Mouse (Mus musculus) cerebellum, adult 9-10 months (tissue): ENCODE measurements at regions not wholly inside any gene's neighbourhood (a gene's known extent, or its start where the extent isn't known, plus 50 kb on each side); places are given as distances from the start of the nearest gene placed in this dataset.

Experiments used
- DNase-seq: peaks from one replicate; pipeline ENCODE4 v3.0.0; 2022

DNA sequence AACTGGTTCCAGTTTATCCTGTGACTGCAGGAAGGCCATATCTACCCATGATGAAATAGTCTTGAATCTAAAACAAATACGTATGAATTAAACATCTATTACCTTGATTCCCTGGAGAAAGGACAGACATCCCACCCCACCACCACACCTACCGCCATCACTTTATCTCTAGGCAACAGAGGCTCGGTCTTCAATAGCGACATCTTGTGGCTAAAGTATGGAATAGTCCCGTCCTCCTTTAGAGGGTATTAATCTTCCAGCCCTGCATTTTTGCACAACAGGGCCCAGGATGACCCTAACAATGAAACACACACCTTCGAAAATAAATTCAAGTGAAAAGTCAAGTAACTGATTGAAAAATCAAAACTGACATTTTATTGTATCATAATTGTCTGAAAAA is 279.7 kb downstream of the Lmo4 start:
- no peak for DNase-seq

DNA sequence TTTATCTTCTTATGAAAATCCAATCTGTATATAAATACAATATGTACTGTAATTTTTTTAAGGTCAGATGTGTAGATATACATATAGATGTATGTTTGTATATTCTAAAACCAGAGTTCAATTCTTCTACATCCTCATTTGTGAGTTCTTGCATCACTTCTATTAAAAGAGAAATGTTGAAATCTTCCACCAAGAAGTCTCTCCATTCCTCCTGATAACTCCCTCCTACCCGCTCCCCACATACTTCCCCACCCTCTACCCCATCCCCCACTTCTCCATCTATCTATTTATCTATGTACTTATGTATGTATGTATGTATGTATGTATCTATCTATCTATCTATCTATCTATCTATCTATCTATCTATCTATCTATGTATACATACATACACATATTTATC is 285.3 kb downstream of the Lmo4 start:
- no peak for DNase-seq

DNA sequence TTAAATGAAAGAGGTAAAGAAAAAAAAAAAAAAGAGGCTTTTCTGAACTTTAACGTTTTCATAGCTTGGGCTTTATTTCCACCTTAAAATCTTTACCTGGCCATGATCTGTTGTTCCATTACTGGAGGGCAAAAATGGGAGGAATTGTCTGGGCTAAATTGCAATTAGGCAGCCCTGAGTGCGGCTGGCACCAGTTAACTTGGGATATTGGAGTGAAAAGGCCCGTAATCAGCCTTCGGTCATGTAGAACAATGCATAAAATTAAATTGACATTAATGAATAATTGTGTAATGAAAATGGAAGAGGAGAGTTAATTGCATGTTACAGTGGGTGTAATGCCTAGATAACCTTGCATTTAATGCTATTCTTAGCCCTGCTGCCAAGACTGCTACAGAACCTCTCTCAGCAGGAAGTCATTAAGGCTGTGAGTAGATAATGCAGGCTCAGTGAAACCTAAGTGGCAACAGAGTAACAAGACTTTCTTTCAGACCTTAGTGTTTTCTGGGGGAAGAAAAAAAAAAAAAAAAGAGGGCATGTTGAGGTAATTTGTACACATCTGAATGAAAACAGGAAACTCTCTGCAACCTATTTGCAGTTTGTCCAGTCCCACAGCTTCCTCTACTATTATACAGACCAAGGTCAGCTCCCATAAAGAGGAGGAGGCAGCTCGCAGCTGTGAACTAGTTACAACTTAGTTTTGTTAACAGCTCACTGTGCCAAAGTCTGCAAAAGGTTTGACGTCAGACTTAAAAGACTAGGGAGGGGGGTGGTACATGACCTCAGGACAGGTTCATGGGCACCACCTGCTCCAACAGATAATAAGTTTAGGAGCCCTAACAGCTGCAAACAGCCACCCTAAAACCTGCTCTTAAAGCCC is 290.4 kb downstream of the Lmo4 start:
- DNase-seq: no peak

DNA sequence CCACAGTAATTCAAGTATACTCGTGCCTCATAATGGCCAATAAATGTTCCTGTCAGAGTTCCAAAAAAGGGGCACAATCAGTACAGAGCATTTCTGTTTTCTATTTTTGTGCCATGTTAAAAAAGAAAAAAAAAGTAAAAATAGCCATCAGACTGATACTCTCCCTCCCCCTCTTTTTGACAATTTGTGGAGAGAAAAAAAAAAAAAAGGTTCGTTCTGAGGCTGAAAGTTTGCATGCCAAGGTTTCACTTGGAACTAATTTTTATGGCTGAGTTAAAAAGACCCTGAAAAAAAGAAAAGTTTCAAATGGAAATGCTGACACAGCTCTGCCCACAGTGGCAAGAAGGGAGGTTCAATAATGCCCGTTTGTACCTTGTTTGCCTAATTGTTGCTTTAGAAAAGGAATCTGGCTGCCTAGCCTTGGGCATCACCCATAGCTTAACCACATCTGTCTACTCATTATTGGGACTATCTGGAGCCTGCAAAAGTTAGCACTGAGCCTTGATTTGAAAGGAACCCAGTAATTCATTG is 291.9 kb downstream of the Lmo4 start:
- no peak for DNase-seq

DNA sequence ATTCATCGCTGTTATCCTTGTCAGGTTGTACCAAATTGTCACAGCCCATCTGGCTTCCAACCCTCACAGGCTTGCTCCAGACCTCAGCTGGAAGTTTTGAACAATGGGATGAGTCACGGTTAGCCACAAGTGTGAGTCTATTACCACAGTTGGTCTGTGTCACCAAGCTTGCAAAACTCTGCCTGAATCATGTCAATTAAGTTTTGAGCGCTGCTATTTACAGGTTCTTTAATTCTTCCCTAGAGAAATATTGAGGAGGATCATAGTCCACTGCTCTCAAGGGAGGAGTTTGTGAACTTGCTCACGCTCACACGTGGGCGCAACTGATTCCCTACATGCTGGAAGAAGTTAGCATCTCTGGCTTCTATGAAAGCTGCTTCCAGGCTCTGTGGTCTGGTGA is 292.6 kb downstream of the Lmo4 start:
- no peak for DNase-seq

DNA sequence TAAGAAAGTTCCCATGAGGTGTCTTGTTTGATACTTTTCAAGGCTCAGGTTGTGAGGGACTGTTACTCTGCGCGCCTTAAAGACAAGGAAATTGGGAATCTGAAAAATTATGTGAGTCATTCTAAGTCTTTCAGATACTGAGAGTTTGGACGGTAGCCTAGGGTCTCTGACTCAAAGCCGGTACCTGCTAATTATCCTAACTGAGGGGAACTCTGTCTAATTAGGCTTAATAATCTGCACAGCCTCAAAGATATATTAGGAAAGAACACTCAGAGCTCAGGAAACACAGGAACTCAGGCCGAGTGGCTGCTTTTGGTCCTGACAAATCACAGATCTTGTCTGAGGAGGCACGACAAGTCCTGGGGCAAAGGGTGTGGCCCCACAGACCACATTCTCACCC is 295.7 kb downstream of the Lmo4 start:
- DNase-seq: no peak

DNA sequence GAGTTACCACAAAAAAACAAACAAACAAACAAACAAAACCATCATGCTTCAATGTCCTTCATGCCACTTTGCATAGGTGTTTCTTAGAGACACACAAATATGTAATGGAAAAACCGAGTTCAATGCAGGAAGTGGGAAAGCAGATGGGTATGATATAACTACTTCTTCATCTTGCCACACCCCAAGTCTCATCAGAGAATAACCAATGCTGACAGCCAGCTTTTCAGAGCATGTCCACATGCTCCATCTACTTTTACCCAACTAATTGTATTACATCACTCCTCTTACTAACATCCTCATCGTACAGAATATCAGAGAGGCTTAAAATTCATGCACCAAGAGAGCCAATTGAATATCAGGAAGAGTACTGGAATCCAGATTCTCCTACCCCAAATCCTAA is 301.6 kb downstream of the Lmo4 start:
- DNase-seq: no peak

DNA sequence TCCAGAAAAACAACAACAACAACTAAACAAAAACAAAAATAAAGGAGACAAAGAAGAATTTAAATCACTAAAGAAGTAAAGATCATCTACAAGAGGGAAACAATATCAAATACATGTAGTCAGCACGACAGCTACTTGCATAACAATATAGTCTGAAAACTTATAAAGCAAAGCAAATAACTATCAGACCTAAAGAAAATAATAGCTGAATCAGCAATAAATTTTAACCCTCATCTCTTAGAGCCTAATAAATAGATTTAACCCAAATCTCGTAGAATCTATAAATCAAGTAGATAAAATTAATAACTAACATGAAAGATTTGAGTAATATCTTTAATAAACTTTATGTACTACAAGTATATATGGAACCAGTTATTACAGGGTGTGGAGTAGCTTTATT is 324.2 kb downstream of the Lmo4 start:
- DNase-seq: no peak

DNA sequence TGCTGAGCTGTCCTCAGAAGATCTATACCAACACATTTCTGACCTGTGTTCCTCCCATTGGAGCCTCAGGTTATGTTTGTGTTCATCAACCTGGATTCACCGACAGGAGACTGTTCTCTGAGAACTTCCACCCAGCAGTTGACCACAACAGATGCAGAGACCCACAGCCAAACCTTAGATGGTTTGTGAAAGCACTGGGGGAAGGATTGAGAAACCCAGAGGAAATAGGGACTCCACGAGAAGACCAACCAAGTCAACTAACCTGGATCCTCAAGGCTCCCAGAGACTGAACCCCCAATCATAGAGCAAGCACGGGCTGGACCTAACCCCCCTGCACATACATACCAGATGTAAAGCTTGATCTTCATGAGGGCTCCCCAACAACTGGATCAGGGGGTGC is 331.1 kb downstream of the Lmo4 start:
- no peak for DNase-seq

DNA sequence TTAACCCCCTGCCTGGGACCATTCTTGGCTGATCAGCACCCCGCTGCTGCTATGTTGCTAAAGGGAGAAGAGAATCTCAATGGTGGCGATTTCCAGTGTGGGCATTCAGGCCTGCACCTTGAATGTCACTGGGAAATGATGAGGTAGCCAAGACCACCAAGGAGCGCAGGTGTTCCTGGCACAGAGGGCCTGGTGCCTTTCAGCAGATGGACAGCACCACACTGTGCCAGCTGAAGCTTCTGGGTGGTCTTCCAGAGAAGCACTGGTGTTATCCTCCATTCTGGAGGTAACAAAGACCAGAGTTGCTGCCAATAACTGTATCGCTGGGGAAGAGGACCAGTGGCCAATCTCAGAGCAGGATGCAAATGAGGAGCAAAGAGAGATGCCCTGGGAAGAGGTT is 338.5 kb downstream of the Lmo4 start:
- DNase-seq: no peak

DNA sequence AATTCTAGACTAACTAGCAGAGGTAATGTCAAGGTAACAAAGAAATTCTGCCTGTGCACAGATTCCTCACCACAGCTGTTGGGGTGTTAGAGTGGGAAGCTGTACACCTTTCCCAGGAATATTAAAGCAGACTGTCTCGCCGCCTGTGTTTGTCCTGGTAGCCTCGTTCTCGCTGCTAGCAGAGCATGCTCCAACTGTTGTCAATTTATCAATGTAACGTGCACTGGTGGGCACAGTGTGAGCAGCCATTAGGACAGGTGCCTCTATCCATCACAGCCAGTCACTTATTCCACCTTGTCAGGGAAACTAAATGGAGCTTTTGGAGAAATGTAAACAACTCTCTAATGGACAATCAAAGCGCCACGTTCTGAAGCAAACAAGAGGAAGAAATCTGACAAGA is 339.4 kb downstream of the Lmo4 start:
- DNase-seq: no peak

DNA sequence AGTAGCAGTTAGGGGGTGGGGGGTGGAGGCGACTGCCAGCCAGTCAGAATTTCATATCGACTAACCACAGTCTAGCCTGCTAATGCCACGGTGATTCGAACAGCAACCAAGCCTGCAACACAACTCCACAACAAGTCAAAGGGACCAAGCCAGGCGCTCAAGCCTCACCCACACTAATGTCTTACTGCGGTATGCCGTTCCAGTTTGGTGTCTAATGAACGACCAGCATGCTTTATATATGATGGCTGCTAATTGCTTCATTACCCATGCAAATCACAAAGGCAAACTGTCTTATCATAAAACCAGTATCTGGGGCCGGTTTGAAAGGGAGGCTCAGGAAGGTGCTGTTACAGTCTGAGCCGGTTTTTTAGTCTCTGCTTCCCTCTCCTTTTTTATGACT is 340.5 kb downstream of the Lmo4 start:
- no peak for DNase-seq

DNA sequence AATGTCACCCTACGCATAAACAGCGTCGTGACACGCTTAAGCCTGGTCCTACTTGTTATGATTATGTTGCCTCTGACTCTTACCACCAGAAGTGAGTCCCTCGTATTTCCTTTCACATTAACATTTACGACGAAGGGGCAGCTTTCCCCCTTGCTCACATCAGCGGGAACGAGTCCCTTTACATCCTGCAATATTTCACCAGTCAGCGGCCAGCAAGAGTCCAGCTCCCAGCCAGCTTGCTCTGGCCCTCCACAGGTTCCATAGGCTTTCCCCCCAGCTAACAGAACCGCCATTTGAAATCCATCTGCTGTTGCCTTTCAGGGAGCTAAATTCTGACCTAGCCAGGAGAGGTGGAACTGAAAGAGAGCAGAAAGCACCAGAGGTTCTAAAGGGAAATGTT is 342.5 kb downstream of the Lmo4 start:
- DNase-seq: no peak

DNA sequence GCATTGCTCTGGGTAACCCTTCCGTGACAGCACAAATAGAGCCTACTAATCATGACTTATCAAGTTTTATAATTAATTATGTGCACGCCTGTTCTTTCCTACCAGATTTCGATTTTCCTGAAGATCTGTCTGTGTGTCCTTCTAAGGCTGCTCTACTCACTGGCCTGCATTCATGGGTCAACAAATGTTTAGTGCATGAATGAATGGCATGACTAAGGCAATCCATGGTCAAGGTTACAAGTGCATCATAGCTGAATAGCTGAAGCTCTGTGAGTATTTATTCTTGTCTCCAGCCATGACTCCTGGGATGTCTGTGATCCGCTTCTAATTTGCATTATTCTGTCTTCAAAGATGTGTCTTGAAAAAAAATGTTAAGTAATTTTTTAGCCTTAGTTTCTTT is 343.2 kb downstream of the Lmo4 start:
- DNase-seq: no peak

DNA sequence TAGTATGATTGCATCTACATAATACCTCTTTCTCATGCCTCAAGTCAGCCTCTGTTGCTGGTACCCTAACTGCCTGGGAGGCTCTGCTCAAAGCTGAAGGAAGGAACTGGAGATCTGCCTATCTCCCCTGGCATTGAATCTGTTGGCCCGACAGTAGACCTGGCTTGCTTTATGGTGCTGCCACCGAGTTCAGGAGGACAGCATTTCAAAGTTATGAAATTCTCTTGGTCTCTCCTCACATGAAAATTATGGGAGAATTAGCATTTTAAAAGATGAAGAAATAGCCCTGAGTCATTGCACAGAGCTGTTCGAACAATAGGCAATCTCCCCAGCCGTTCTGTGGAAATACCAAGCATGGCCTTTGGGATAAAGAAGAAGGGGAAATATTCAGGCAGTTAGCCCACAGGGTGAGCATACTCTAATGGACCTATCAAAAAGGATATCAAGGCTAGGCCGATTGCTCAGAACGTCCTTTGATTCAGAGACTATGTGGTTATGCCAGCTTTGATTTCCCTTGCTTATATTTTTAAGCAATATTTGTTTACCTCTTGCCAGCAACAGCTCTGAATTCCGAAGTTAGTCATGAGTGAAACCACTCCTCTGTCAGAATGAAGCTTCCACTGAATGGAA is 369.3 kb downstream of the Lmo4 start:
- no peak for DNase-seq

DNA sequence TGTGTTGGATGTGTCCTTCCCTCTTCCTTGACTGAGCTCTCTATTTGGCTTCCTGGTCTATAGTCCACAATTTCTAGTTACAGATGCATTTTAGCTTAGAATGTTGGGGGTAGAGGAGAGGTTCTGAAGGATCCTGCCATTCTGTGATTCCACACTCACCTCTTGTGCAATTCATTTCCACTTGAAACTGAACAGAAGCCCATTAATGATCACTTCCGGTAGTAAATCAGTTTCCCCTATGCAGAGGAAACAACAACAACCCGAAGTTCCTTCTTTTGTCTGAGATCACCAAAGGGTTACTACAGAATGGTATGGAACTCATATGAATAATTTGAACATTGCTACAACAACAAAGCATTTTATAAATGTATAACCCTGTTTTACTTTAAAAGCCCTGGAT is 370.3 kb downstream of the Lmo4 start:
- DNase-seq: no peak

DNA sequence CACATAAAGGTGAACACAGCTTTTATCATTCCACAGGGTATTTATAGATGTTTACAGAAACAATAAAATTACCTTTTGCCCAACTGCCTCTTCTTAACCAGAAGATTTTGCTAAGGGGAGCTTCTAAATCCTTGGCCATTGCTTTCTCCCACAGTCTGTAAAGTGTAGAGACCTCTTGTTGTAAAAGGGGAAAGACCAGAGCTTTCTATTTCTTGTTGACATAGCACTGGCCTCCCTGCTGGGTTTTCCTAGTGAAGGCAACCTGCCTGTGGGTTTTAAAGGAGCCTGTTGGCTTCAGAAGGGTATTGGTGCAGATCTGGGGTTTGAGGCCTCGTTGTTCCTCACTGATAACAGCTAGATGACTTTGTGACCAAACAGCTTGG is 381.6 kb downstream of the Lmo4 start:
- DNase-seq: no peak

DNA sequence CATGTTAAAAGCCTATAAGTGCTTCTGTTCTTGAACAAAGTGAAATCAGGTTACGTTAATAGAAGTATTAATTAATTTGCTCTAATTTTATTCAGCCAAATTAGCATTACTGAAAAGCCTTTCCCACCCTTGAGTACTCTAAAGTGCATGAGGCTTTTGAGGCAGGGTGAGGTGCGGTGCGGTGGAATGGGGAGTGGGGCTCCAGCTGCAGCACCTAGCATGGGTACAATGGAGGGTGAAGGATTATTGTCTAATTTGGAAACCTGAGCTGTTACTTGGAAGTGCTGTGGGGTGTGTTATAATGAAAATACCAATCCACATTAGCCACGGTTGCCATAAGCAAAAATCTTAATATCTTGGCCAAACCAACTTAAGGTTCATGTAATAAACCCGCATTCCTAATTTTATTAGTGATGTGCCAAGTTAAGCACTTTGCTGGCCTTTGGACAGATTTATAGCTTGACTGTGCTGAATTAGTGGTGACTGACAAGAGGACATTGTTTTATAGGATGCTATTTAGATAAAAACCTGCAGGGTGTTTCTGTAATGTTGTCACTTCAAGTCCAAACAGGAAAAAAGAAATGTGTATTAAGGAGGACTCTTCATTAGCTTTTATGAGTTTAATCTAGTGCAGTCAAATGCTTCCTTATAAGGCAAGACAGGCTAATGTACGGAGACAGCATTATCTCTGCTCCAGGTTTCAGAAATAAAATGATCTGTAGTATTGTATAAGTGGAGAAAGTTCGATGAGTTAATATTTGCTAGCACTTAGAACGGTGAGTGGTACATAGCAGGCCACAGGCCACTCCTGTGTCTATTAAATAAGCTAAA is 382.2 kb downstream of the Lmo4 start:
- DNase-seq: no peak

DNA sequence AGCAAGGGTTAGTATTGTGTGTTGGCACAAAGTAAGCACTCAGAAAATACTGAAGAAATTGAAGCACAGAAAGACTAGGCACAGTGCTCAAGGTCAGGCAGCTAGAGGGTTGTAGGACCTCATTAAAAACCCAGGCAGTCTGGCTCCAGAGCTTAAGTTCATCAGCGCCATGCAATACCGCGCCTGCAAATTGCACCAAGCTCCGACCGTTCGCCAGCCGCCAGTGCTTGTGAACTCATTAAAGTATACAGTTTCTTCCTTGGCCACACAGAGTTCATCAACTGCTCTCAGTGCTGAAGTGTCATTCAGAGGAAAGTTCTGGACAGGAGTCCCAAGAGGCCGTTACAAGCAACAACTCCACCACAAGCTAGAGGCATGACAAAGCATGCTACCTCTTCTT is 397.5 kb downstream of the Lmo4 start:
- no peak for DNase-seq

DNA sequence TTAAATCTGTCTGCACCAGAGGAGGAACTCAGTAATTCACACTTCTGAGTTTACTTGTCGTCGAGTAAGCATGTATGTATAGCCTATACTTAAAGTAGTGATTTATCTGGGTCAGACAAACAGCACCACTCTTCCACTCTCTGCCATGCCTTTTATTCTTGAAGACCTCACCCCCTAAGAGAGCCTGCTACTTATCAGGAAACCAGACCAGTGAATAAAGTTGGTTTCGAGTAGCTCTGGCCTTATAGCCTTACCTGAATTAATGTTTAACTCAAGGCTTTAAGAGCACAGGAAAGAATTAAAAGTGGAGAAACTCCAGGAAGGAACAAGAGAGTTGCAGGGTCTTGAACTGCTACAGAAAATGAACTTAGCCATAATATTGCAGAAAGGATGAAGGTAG is 398.1 kb downstream of the Lmo4 start:
- DNase-seq: no peak

DNA sequence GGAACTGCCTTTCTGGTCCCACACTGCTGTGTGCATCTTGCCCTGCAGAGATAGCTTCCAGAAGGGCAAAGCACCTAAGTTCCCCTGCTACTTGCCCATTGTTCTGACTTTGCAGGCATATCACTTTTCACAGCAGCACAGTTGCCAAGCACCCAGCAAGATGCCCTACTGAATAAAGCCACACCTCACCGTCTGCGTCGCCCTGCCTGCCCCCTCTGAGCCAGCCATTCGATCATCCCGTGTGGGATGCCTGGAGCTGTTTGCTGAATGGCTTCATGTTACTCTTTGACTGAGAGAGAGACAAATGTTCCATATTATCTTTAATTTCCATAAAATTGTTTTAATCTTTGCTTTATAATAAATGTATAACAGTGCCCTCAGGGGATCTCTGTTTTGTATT is 407.2 kb downstream of the Lmo4 start:
- DNase-seq: no peak

DNA sequence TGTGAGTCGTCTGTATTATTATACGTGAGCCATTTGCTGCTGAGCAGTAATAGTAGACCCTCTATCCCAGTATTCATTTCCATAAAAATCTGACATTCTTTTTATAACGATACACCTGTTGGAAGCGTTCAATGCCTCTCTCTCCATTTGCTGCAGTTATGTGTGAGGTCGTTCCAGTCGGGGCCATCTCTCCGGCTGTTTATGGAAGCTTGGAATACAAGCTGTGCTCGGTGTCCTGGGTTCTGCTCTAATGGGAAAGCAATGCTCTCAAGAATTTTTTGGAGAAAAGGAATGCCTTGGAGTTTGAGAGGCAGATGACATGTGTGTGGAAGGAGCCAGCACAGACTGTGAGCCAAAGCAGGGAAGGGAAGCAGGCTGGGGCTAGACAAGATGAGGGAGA is 414.1 kb downstream of the Lmo4 start:
- DNase-seq: no peak

DNA sequence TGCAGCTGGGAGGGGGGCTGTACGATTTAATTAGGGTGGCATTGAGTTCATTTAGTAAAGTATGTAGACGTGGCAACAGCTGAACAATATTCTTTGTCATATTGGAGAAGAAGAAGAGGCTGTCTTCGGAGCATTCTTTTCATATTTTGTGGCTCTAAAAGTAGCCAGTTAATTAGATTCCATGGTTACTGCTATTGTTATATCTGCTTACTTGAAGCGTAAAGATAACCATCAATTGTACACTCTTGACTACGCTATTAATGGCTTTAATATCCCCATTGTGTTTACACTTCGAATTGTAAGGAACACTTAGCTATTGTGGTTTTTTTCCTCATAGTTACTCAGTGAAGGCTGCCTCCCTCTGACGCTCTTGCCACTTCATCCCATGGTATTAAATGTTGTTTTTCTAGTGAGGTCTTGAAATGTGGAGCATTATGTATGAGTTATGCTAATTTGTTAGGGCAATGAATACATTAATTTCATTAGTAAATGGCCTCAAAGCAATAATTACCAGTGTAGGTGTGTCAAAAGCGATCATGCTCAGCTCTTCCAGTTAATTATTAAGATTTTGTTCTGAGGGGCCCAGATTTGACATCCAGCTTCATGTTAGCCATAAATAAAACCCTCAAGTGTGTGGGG is 415.0 kb downstream of the Lmo4 start:
- no peak for DNase-seq
